Mouse (Mus musculus) megakaryocyte, embryonic 14.5 days (primary cell): ENCODE data around the gene Crtc1. TPM values are rescaled to one million over a fixed set of nuclear protein-coding genes. Genes with fewer than 3 reads are reported as not detected.

Source experiments
- H3K27me3 ChIP-seq: replicated peaks from 2 replicates; pipeline ENCODE3; 2012; ENCODE audit warnings: inconsistent platforms
- H3K36me3 ChIP-seq: replicated peaks from 2 replicates; pipeline ENCODE3; 2012; ENCODE audit warnings: low read length, inconsistent platforms, mixed read lengths
- H3K4me1 ChIP-seq: 2 replicates; pipeline ENCODE4 v1.6.1; 2012; ENCODE audit warnings: inconsistent platforms
- H3K4me3 ChIP-seq: replicated peaks from 2 replicates; pipeline ENCODE3; 2012; ENCODE audit warnings: moderate library complexity, mild to moderate bottlenecking, inconsistent platforms
- H3K9me3 ChIP-seq: 2 replicates; pipeline ENCODE4 v1.6.1; 2012; ENCODE audit warnings: inconsistent platforms
- FLI1 ChIP-seq: IDR thresholded peaks from 2 replicates; pipeline ENCODE4 v1.6.1; 2012; ENCODE audit warnings: low read length, inconsistent platforms, mixed read lengths
- GATA1 ChIP-seq: IDR thresholded peaks from 3 replicates; pipeline ENCODE4 v1.6.1; 2012; ENCODE audit warnings: mixed read lengths, low read length, inconsistent platforms, borderline replicate concordance
- polyA plus RNA-seq: library from polyadenylated mRNA; stranded (reverse); fragments of >175 nt; gene quantifications from 2 replicates; pipeline ENCODE4 v1.2.3, GENCODE M21; 2012; ENCODE audit warnings: low replicate concordance; ENCODE audit not compliant: insufficient read depth

Crtc1 gene
- polyA plus RNA-seq = 17.9 and 34.0 TPM in 2 replicates

DNA sequence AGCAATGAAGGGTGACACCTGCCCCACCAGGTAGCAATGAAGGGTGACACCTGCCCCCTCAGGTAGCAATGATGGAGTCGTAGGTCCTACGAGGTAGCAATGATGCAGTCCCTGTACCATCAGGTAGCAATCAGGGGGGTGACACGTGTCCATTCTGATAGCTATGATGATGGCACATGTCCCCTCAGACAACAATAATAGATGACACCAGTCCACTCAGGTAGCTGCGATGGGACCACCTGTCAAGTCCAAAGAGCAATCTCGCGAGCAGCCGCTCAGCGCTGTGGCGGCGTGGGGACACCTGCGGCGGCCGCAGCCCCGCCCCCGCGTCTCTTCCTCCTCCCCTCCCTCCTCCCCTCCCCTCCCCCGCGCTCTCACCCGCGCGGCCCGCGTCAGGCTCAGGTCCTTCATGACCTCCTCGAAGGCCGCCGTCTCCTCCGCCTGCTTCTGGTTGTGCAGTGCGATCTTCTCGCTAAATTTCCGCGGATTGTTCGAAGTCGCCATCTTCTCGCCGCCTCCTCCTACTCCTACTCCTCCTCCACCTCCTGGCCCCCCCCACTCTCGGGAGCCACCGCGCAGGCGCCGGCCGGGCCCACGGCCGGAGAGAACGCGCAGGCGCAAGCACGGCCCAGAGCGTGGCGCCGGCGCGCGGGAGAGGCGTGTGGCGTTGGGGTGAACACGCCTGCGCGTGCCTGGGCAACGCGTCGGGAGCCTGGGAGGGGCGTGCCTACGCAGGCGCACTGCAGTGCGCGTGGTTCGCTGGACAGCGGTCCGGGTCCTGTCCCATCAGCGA is at the start of gene Crtc1:
Gene Crtc1, minus strand, starts transcription at position 525 of the 793 bp plus-strand sequence.
- Histone ChIP-seq H3K4me1 (peaks cover 89% of the 10 kb centered on the region), H3K36me3 (peaks cover 30% of the 10 kb centered on the region), H3K27me3 (no peaks in the 10 kb centered on the region), H3K4me3 (peak within 1 kb of the TSS; percentile 92), H3K9me3 (no peaks in the 10 kb centered on the region)
- no peak for TF ChIP-seq FLI1
- TF ChIP-seq GATA1 = no peak

DNA sequence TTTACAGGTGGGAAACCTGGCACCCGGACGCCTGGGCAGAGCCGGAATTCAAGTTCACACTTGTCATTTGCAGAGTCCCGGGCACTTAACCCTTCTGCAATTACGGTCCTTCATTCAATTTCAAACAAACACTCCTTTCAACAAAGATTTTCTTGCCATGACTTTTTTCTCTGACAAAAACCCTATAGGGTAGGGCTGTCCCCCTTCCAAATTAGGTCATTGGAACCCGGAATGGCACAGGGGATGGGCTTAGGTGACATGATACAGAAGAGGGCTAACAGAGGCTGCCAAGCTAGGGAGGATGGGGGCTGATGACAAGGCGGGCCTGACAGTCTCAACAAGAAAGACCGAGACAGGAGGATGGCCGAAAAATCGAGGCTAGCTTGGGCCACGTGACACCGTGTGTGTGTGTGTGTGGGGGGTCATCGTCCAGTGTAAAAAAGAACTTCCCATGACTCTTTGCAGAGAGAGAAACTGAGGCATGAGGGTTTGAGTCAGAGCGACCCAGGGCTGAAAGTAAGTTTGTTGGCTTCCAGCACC is 49.6 kb upstream of the Crtc1 start:
- Histone ChIP-seq H3K4me1 (peaks cover 74% of the 10 kb centered on the region), H3K36me3 (no peaks in the 10 kb centered on the region), H3K9me3 (no peaks in the 10 kb centered on the region), H3K27me3 (peaks cover 98% of the 10 kb centered on the region), H3K4me3 (peak overlapping the region; percentile 90)
- no peak for TF ChIP-seq FLI1
- TF ChIP-seq GATA1 = no peak

DNA sequence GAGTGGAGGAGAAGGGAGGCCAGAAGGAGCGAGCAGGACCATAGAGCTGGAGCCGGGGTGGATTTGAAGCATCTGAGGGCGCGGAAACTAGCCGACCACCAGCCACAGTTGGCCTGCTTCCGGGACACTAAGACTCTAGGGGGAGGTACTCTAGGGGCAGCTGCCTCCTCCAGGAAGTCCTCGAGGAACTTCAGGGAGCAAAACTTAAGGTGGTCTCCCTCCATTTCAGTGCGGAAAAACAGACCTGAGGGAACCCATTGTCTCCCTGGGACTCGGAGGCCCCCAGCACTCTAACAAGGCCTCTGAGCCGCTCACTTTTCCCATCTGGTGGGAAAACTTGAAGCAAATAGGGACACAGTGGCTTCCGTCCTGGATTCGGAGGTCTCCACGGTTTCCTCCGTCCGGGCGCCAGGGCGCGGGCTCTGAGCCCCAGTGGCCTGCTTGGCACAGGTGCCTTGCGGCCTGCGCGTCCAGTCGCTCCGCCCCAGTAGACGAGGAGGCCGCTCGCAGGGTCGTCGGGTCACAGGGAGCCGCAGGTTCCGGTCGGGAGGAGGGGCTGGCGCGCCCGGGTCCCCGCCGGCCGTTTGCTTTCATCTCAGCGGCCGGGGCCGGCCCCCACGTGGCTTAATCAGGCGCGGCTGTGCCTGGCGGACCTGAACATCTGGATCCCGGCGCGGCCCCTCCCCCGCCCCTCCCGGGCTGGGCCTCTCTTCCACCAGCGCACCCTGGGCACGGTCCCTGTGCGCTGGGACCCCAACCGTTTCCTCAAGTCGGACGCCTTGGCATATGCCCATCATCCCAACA is 48.8 kb upstream of the Crtc1 start:
- Histone ChIP-seq H3K27me3 (peaks cover 98% of the 10 kb centered on the region), H3K4me3 (peak overlapping the region; percentile 81), H3K36me3 (no peaks in the 10 kb centered on the region), H3K4me1 (peaks cover 68% of the 10 kb centered on the region), H3K9me3 (no peaks in the 10 kb centered on the region)
- TF ChIP-seq FLI1 (no peak), GATA1 (no peak)

DNA sequence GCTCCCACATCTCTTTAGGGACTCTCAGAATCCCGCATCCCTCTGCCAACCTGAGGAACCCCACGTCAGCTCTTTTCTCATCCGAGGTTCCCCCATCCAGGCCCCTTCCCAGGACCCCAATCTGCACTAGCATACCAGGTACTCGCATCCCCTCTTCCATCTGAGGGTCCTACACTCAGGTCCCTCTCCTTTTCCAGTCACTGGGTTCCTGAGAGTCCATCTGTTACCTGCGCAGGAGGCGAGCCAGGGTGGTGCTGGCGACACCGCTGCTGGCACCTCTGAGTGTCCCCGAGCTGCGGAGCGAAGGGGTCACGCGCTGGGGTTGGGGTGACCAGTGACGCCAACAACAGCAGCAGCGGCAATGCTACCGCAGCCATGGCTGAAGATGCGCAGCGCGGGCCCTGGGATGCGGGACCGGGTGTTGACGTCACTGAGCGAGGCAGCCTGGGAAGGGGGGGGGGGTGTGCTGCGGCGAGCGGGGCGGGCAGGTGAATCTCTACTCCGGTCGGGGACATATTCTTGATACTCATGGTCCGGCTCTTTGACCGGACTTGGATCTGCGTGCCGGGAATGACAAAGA is 47.7 kb upstream of the Crtc1 start, which contains the start of gene Tmem59l:
Gene Tmem59l, minus strand, starts transcription at position 418 of the 580 bp plus-strand sequence.
- TF ChIP-seq FLI1 = no peak
- no peak for TF ChIP-seq GATA1
- no peaks in the 10 kb centered on the region for H3K9me3 ChIP-seq
- H3K27me3 ChIP-seq = peaks cover 98% of the 10 kb centered on the region
- peaks cover 57% of the 10 kb centered on the region for H3K4me1 ChIP-seq
- peak within 1 kb of the TSS; percentile 81 for H3K4me3 ChIP-seq
- H3K36me3 ChIP-seq = no peaks in the 10 kb centered on the region

DNA sequence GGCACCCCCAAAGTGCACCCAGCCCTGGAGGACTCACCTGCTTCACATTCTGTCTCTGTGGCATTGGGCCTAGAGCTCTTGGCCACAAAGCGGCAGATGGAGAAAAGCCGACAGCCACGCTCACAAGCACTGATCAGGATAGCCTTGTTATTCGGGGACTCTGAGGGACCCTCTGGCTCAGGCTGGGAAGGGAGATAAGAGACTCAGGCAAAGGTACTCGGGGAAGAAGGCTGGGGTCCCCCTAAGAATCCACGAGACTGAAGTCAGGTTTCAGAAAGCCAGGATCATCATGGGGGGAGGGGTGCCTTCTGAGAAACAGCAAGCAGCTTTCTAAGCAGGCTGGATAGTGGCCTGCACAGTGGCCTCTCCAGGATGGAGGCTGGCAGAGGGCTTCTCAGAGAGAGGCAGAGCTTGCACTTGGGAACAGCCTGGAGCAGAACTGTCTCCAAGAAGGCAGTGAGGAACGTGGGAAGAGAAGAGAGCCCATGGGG is 46.9 kb upstream of the Crtc1 start:
- no peak for TF ChIP-seq GATA1
- TF ChIP-seq FLI1 = no peak
- Histone ChIP-seq H3K9me3 (no peaks in the 10 kb centered on the region), H3K4me3 (no peak overlapping the region), H3K4me1 (peaks cover 60% of the 10 kb centered on the region), H3K27me3 (peaks cover 98% of the 10 kb centered on the region), H3K36me3 (no peaks in the 10 kb centered on the region)

DNA sequence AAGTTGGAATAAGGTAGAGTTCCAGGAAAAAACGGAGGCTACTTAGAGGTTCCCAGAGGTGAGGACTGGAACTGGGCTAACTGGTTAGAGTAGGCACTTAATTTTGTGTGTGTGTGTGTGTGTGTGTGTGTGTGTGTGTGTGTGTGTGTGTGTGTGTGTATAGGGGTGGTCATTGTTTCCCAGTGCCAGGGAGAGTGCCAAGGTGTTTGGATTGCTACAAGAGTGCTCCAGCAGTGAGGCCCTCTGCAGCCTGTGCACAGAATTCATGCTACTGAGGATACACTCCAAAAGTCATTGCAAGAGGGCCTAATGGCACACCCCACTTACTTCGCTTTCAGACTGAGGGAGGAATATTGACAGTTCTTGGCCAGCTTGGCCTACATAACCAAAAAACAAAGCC is 43.6 kb upstream of the Crtc1 start:
- no peak overlapping the region for H3K4me3 ChIP-seq
- no peak for TF ChIP-seq FLI1
- no peak for TF ChIP-seq GATA1
- H3K36me3 ChIP-seq = no peaks in the 10 kb centered on the region
- H3K9me3 ChIP-seq = no peaks in the 10 kb centered on the region
- peaks cover 31% of the 10 kb centered on the region for H3K4me1 ChIP-seq
- H3K27me3 ChIP-seq = peaks cover 89% of the 10 kb centered on the region

DNA sequence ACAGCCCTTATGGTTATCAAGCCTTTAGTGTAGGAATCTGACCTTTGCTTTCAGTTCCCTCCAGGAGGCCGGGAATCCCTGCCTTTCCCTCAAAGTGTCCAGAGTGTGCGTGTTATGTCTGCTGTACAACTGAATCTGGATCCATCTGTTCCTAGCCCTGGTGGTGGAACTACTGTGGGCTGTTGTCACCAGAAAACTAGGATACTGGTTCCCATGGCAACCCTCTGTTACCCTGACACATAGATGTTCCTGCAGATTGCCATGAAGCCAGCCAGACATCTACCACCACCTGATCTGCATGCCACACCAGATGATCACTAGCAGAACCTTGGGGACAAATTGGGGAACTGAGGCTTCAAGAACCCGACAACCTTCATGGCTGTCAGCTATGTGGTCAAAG is 42.5 kb upstream of the Crtc1 start:
- TF ChIP-seq GATA1 (no peak), FLI1 (no peak)
- peaks cover 34% of the 10 kb centered on the region for H3K4me1 ChIP-seq
- H3K9me3 ChIP-seq = no peaks in the 10 kb centered on the region
- peaks cover 82% of the 10 kb centered on the region for H3K27me3 ChIP-seq
- no peaks in the 10 kb centered on the region for H3K36me3 ChIP-seq
- no peak overlapping the region for H3K4me3 ChIP-seq

DNA sequence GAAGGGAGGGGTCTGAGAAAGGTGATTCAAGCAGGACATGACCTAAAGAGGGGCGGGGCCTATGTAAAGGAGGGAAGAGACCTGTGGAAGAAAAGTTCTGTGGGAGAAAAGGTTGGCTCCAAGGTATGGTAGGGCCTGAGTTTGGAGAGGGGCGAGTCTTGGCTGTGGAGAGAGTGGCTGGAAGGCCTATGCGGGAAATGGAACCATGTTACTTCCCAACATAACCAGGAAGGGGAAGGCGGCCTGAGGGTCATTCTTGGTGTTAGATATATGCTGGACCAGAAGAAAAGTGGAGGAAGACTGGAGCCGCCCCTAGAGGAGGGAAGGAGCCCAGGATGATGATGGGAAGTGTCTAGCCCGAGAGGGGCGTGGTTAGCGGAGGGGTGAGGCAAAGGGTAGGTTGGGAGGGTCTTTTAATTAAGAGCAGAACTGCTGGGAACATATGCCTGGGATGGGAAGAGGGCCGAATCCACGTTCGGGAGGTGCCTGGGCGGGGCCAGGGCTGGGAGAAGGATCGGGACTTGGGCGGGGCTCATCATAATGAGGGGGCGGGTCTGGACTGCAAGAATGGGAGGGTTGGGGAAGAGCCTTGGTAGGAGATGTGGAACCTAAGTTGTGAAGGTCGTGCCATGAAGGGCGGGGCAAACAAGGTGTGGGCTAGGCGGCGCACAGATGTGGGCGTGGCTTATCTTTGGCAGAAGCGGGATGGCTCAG is 38.0 kb upstream of the Crtc1 start:
- Histone ChIP-seq H3K4me3 (peak overlapping the region; percentile 99), H3K4me1 (peaks cover 52% of the 10 kb centered on the region), H3K36me3 (peaks cover 20% of the 10 kb centered on the region), H3K9me3 (no peaks in the 10 kb centered on the region), H3K27me3 (peaks cover 38% of the 10 kb centered on the region)
- TF ChIP-seq FLI1 (no peak), GATA1 (no peak)
